Mouse (Mus musculus) right cerebral cortex, postnatal 36 days (tissue): ENCODE data around the gene Rmnd5b.

ENCODE experiments used
- DNase-seq, 2 experiments: peaks; one replicate each; pipeline ENCODE4 v3.0.0; 2022; ENCODE audit warnings: low spot score in 2 of 2, mixed read lengths in 1 of 2

The Rmnd5b gene

DNA sequence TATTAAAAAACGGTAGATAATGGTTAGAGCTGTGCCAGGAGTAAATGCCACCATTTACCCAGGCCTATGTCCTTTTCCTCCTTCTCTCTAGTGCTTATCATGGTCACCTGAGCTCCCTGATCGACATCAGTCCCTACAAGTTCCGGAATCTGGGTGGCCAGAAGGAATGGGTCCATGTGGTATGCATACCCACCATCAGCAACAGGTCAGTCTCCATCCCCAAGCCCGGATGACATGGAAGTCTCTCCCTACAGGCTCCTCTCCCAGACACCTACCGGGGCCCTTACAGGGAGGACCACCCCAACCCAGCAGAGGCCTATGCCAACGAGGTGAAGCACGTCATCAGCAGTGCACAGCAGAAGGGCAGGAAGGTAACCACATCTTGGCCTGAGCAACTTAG is 43.8 kb downstream of the Rmnd5b start:
- DNase-seq: no peak

DNA sequence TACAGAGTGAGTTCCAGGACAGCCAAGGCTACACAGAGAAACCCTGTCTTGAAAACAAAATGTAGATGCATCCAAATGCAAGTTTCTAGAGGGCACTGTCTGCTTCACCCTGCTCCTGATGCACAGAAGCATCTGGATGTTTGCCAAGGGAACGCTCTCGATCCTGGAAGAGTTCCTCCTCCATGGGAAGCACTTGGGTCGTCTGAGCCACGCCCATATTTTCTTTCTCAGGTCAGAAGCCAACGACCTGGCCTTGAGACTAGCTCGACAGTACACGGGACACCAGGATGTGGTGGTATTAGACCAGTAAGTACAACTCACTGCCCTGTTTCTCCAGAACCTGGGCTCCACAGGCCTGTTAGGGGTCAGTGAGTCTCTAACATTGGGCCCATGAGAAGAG is 44.5 kb downstream of the Rmnd5b start:
- DNase-seq: no peak

DNA sequence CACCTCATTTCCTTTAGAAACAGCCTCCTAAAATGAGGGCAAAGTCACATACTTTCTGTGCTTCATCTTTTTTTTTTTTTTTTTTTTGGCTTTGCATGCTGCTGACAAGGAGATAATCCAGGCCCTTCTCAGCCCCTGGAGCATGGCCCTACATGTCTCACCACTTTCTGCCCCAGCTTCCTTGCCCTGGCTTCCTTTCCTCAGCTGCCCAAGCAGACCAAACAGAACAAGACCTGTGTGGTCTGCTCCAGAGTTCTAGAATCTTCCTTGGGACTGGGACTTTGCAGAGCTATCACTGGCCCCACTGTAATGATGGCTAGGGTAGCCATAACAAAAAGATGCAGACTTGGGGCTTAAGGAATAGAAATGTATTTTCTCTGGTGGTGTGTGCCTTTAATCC is 45.7 kb downstream of the Rmnd5b start:
- no peak for DNase-seq

DNA sequence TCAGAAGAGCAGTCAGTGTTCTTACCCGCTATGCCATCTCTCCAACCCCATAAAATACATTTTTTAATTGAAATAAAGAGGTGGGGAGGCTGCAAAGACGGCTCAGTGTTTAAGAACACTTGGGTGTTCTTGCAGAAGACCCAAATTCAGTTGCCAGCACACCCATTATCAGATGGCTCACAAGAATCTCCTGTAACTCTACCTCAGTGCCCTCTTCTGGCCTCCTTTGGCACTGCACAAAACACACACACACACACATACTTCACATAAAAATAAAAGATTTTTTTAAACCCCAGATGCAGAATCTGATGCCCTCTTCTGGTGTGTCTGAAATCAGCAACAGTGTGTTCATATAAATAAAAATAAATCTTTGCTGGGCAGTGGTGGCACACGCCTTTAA is 46.9 kb downstream of the Rmnd5b start:
- DNase-seq: no peak

DNA sequence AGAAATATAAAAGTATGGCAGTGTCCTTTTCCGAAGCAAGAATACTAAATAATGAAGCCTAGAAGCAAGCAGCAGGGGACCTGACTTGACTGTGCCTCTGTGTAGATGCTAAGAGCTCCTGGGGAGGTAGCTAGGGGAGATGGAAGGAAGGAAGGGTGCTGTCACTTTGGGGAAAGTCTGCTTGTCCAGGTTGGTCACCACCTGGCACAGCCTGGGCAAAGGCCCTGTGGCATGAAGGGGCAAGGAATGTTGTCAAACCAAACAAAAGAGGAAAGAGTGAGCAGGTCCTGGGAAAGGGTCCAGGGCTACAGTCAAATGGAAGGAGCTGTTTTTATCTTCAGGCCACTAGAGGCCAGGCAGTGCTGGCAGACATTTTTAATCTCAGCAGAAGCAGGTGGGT is 48.6 kb downstream of the Rmnd5b start:
- DNase-seq: no peak

DNA sequence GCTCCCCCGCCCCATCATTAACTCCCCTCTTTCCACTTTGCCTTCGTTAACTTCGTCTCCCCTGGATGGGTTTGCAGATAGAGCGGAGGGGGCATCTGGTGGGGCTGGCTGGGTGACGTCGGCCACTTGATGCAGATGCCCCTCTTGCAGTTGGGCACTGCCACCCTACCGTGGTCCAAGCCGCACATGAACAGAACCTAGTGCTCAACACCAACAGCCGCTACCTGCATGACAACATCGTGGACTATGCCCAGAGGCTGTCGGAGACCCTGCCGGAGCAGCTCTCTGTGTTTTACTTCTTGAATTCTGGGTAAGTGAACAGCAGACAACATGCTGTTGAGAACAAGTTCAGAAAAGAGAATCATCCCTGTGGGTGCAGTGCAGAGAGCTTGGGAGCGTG is 49.3 kb downstream of the Rmnd5b start:
- DNase-seq: no peak

DNA sequence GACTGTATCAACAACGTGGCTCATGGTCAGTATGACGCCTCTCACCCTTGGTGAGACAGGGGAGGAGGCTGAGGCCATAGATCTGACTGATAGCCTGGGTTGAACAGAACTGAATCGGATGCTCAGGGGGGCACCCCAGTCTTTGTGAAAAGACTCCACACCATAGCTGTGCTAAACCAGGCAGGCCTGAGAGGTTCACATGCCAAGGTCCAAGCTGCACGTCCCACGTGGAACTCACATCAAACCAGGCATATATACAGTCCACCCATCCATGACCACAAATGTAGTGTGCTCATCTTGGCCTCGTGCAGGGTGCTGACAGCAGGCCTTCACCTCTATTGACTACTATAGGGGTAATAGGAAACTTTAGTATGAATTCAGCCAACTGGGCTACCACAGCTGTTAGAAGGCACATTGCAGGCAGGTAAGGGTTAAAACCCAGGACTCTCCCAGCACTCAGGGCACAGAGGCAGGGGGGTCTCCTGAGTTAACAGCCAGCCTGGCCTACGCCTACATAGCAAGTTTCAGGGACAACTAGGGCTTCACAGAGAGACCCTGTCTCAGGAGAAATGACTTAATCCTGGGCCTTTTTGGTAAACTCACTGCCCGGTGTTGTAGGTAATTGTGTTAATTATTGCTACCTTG is 50.0 kb downstream of the Rmnd5b start:
- DNase-seq: no peak

DNA sequence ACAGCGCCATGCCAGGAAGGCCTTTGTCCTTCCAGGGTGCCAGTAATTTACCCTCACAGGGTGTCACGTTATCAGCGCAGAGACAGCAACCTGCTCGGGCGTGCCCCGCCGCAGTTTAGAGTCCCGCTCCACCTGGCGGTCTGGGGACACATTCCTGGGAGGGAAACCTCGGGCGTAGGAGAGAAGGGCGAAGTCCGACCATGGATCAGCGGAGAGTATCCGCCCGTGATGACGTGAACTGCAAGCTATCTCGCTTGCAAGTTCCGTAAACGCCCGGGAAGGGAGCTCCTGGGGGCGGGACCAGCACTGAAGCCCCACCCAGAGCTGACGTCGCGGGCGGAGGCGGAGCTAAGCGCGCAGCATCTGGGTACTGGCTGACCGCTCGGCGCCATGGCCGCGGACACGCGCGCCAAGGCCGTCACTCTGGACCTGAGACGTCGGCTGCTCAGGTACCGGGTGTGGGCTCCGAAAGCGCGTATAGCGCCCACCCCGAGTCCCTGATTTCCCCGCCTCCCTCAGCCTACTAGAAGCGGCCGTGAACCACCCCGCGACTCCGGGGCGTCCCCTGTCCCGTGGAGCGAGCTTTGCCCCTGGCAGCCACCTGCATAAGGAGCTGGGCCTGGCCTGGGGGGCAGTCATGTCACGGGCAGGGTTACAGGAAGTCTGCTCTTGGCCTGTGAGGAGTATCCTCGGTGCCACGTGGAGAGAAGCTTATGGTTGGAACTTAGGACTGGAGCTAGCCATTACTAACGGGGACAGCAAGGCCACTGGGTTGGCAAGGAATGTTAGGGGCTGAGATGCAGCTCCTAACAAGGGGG is 51.1 kb downstream of the Rmnd5b start, which contains the start of gene Phykpl:
TSS of gene Phykpl (plus strand) at position 327 of the 818 bp plus-strand sequence.
- peak; percentile 92 to 95 for DNase-seq

DNA sequence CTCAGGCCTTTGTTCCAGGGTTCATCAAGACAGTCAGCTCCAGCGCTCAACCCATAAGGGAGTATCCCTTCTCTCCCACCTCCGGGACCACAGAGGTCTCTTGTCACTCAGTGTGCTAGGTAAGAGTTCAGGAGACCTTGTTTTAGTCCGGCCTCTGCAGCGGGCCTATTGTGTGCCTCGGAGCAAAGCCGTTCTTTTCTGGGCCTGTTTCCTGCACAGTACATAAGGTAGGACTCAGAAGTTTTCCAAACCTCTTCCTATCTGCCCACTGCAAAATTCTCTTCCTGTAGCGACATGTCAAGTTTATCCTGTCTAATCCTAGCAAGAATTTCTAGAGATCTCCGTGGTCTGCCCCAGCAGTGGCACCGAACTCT is 51.7 kb downstream of the Rmnd5b start:
- DNase-seq: no peak

DNA sequence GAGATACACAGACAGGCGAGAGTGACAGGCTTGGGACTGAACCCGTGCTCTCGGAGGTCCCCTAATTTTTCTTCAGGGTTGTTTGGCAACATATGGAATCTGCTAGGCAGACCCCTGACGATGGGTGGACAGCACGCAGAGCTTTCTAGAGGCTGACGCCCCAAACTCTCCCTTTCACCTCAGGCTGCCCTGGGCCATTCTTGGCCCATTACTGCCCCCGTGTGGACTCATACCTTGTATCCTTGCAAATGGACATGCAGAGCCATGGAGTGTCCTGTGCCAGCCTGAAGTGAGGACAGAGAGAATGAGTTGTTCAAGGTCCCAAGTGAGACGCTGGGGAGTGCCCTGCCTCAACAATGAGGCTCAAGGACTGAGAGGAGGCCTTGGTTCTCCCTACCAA is 53.0 kb downstream of the Rmnd5b start:
- peak in 1 of 2 experiments; percentile 24 for DNase-seq

DNA sequence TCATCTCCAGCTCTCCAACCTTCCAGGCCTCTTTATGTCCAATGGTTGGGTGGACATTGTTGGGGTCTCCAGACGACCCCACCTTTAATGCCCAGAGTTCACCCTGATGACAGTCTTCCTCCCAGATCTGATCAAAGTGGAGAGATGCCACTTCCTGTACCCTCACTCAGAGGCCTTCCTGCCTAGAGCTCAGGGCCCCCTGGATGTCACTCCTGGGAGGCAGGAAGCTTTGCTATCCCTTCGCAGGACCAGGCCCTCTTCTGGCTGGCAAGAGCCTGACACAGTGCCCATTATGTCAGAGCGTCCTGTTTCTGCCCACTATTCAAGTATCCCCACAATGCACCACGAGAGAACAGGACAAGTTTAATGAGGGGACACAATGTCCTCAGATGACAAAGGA is 56.7 kb downstream of the Rmnd5b start:
- DNase-seq: no peak

DNA sequence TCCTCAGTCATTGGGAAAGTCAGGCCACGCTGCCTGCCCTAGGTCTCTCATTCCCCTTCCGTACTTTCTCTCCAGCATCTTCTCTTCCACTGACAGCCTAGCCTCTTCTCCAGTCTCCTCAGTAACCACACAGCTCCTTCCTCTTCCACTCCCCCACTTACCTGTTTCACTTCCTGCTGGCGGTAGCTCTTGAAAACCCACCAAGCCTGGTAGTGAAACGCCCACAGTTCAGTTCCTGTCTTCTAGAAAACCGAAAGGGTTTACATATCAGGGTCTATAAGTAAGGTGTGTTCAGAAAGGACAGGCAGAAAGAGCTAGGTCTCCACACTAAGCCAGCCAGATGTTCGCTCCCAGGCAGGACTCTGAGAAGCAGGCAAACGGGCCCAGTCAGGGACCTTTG is 58.1 kb downstream of the Rmnd5b start:
- DNase-seq: no peak

DNA sequence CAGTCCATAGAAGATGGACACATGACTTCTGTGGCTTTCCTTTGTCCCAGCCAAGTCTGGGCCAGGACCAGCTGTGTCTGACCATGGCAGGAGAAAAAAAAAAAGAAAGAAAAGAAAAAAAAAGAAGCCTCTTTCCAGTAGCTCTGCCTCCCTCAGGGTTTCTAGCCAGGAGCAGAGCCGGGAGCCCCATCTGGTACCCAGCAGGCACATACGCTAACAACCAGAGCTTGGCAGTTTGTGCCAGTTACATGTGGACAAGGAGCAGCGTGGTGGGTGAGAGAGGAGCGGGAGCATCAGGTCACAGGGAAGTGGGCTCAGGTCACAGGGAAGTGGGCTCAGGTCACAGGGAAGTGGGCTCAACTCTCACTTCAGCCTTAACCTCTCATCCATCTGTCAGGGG is 59.2 kb downstream of the Rmnd5b start:
- no peak for DNase-seq
